Mouse (Mus musculus): ENCODE data around the gene Tmem168.

Gene Tmem168

DNA sequence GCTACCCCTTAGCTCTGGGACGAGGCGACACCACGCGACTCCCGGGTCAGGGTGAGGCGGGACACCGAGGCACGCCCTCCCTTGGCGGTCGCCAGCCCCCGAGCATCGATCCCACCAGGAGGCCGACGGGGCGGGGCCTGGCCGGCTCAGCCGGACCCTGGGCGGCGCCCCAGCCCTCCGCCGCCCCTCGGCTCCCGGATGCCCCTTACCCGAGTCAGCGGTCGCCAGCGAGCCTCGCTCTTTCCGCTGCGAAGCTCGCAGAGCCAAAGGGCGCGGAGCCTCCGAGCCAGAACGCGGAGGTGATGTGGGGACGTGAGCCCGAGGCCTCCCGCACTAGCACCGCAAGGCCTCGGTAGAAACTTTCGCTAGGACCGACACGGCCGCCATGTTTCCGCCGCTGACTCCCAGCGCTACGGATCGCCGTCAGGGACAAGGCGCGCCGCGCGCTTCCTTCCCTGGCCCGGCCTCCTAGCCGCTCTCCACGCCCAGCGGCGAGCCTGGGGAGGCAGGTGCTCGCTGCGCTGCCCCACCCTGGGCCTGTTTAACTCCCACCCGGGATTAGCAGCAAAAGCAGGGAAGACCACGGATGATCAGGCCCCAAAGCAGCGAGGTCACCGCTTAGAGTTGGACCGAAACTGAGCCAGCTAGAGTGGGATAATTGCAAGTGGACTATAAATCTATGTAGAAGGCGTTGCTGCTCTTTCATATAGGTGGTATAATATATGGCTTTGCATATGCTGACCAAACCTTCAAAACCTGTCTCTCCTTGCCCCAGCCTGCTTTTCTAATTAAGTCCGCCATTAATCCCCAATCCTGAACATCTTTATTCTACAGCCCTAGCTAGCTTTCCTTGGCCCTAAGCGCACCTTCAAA is at the start of gene Tmem168:
TSS of gene Tmem168 (minus strand) at position 480 of the 873 bp plus-strand sequence.
- peak; percentile 95 for DNase-seq (ENCODE audit: inconsistent ontology term)

GRCm38 (mm10) chr6:13654081-13654480 is 46.2 kb upstream of the Tmem168 start:
- DNase-seq (ENCODE audit: inconsistent ontology term): no peak

GRCm38 (mm10) chr6:13652284-13652683 is 44.4 kb upstream of the Tmem168 start:
- DNase-seq (ENCODE audit: inconsistent ontology term): no peak

- DNase-seq (ENCODE audit: inconsistent ontology term): no peak
Observed at GRCm38 (mm10) chr6:13650854-13651253, 43.0 kb upstream of the Tmem168 start.

- no peak for DNase-seq (ENCODE audit: inconsistent ontology term)
Observed at GRCm38 (mm10) chr6:13648305-13648704, 40.4 kb upstream of the Tmem168 start.

DNA sequence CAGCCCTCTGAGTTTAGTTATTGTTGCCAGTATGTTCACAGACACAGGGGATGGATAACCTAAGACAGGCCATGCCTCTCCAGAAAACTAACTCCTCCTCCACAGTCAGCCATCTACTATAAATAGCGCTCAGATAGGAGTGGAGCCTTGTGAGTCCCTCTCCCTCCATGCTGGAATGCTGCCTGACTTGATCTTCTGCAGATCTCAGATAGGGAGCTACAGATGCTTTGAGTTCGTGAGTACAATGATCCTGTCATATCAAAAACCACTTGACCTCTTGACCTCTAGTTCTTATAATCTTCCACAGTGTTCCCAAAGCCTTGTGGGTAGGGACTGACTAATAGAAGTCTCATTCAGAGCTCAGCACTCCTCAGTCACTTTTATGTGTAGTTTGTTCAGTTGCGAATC is 28.7 kb upstream of the Tmem168 start:
- no peak for DNase-seq (ENCODE audit: inconsistent ontology term)

GRCm38 (mm10) chr6:13632571-13632970 is 24.7 kb upstream of the Tmem168 start:
- no peak for DNase-seq (ENCODE audit: inconsistent ontology term)

DNA sequence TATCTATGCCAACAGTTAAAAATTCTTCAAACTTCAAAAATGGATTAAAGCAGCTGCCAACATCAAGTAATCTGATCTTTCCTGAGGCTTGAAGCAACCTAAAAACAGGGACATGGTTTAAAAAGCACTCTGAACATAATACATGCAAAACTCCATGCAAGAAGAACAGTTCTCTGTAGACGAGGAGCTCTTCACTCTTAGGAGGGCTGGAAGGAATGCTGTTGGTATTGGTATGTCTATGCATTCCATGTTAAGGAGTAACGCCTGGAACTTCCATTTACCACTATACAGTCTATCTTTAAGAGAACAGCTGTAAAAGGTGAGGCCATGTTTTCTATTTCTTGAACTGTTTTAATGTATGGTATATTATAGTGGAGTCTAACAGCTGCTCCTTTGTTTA is 22.7 kb upstream of the Tmem168 start:
- DNase-seq (ENCODE audit: inconsistent ontology term): no peak

DNA sequence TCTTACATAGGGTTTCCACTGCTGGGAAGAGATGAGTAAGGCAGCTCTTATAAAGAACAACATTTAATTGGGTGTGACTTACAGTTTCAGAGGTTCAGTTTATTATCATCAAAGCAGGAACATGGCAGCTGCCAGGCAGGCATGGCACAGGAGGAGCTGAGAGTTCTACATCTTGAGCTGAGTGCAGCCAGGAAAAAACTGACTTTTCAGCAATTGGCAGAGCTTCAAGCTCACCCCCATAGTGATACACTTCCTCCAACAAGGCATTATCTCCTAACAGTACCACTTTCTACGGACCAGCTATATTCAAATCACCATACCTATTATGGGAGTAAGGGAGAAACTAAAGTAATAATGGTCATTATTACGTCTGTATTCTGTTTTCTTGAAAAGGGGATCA is 11.7 kb upstream of the Tmem168 start:
- no peak for DNase-seq (ENCODE audit: inconsistent ontology term)

- peak; percentile 24 for DNase-seq (ENCODE audit: inconsistent ontology term)
Observed at GRCm38 (mm10) chr6:13617110-13617509, 9.2 kb upstream of the Tmem168 start.

DNA sequence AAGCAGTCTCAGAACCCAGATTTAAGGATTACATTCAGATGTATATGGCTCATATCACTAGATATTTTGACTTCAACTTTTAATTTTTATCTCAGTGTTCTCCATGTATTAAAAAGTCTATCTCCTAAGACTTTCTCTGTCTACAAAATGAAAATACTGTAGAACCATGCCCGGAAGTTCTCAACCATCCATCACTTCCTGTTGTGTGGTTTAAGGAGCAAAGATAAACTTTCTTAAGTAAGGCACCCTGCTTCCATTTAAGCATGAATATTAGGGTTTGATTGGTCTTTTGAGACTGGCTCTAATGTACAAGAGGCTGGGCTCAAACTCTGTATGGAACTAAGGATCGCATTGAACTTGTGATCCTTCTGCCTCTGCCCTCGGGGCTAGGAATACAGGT is 6.7 kb upstream of the Tmem168 start:
- no peak for DNase-seq (ENCODE audit: inconsistent ontology term)

- DNase-seq (ENCODE audit: inconsistent ontology term): no peak
Observed at GRCm38 (mm10) chr6:13613671-13614070, 5.8 kb upstream of the Tmem168 start.

DNA sequence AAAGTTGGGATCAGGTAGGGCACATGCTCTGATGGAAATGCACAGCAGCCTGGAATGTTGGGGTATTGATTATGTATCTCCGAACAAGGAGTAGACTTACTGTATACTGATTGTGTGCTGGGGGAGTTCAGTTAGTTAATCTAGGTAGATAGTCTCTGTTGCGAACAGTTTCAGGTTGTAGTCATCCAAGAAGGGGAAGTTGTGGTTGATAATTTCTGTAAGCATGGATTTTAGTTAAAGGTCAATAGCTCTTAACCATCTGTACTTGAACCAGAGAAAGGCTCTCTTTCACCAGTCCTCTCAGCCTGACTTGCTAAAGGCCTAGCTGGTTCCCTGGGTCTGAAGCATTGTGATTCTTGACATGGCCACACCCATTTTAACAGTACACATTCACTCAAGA is 3.0 kb upstream of the Tmem168 start:
- no peak for DNase-seq (ENCODE audit: inconsistent ontology term)

- peak; percentile 58 for DNase-seq (ENCODE audit: inconsistent ontology term)
Observed at GRCm38 (mm10) chr6:13609353-13610140, 1.6 kb upstream of the Tmem168 start.

- no peak for DNase-seq (ENCODE audit: inconsistent ontology term)
Observed at GRCm38 (mm10) chr6:13606921-13607620, 829 bp downstream of the Tmem168 start.

DNA sequence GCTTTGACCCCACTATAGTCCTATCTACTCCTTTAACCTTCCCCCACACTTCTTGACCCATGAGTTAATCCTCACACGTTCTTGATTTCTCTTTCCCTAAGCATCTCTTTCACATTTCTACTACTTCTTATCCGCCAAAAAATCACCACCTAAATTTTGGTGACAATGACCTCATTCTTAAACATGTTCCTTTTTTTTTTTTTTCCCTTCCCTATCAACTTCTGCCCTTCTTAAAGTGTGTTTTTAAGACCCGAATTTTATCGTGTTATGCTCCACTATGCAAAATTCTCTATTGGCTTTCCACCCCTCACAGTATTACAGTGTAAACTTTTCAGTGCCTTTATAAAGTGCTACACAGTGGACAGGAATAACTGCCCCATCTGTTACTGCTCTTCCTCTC is 1.5 kb downstream of the Tmem168 start:
- DNase-seq (ENCODE audit: inconsistent ontology term): no peak

GRCm38 (mm10) chr6:13603134-13603533 is 4.8 kb downstream of the Tmem168 start:
- DNase-seq (ENCODE audit: inconsistent ontology term): no peak

- peak; percentile 89 for DNase-seq (ENCODE audit: inconsistent ontology term)
Observed at GRCm38 (mm10) chr6:13601587-13601986, 6.3 kb downstream of the Tmem168 start.

- no peak for DNase-seq (ENCODE audit: inconsistent ontology term)
Observed at GRCm38 (mm10) chr6:13598239-13598923, 9.5 kb downstream of the Tmem168 start.

DNA sequence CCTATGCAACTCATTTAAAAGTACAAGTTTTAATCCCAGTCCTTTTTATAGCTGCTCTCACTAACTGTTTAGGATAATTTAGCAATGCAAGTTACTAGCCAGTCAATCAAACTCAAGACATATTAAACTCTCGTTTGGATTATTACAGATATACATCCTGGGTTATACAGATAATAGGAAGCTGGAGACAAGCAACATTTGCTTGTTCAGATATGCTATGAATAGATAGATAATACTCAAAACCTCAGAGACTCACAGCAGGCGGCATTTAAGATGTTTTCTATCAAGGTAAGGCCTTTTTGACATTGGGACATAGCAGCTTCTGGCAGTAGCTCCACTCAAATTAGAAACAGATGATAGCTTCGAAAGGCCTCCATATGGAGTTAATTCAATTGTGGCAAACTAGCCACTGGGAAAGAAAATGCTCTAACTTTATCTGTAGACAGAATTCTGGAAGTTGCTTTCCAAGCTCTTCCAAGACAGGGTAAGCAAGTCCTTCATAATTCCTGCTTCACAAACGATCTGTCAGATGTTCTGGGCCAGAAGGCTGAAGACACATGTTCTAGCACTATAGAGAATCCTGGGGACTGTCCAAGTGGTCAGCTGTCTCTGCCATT is 15.1 kb downstream of the Tmem168 start:
- DNase-seq (ENCODE audit: inconsistent ontology term): no peak

DNA sequence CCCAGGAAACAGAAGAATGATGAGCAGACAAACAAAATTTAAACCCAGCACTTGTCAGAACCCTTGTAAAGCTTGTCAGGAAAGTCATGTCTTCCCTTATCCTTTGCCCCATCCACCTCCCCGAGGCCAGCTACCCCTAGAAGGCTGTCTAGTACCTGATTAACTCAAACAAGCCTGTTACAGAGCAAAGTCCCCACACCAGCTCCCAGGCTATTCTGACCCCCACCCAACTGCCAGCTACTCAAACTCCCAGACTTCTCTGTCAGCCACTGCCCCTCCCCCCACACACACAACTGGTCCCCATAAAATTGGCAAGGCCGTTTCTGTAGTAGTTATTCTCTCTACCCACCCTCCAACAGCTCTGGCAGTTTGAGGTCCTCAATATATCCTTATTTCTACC is 21.3 kb downstream of the Tmem168 start:
- no peak for DNase-seq (ENCODE audit: inconsistent ontology term)
